Mouse (Mus musculus) MEL-GATA-1-ER (cell line): ENCODE results near the gene D930048N14Rik.
A peak's percentile ranks its signal among the peaks of the same experiment; 100 is the strongest.
"Not testable (repeated sequence)": the region's sequence is repeated elsewhere in the genome, so short reads cannot be mapped to it uniquely, and the experiment has no call there.

Experiments
- DNase-seq: peaks from one replicate; pipeline ENCODE4 v3.0.0-alpha.2; 2012; ENCODE audit warnings: low read depth; ENCODE audit errors: extremely low read depth

D930048N14Rik gene

GRCm38 (mm10) chr11:51650691-51651515 lies at the start of gene D930048N14Rik, which contains the start of gene N4bp3:
Gene D930048N14Rik, plus strand, starts transcription at chr11:51650954.
Gene N4bp3, minus strand, starts transcription at chr11:51650842.
- DNase-seq, result no peak

GRCm38 (mm10) chr11:51602253-51602652 lies 48.5 kb upstream of the D930048N14Rik start:
- DNase-seq, result no peak

- DNase-seq, result no peak
These were observed 44.9 kb upstream of the D930048N14Rik start for GRCm38 (mm10) chr11:51605602-51606446.

- peak; percentile 88 for DNase-seq
These were observed 44.2 kb upstream of the D930048N14Rik start, which contains the start of gene Hnrnpab for GRCm38 (mm10) chr11:51606447-51607095. Gene Hnrnpab, minus strand, starts transcription at chr11:51606847.

- no peak for DNase-seq
These were observed 43.5 kb upstream of the D930048N14Rik start for GRCm38 (mm10) chr11:51607096-51607738.

GRCm38 (mm10) chr11:51609266-51609909 lies 41.4 kb upstream of the D930048N14Rik start:
- peak; percentile 83 for DNase-seq

- peak; percentile 66 for DNase-seq
These were observed 40.8 kb upstream of the D930048N14Rik start for GRCm38 (mm10) chr11:51609940-51610339.

- no peak for DNase-seq
These were observed 36.5 kb upstream of the D930048N14Rik start for GRCm38 (mm10) chr11:51614256-51614655.

GRCm38 (mm10) chr11:51615129-51615528 lies 35.6 kb upstream of the D930048N14Rik start:
- no peak for DNase-seq

GRCm38 (mm10) chr11:51615601-51616000 lies 35.2 kb upstream of the D930048N14Rik start:
- DNase-seq, result no peak

GRCm38 (mm10) chr11:51616113-51616512 lies 34.6 kb upstream of the D930048N14Rik start:
- not testable (repeated sequence) for DNase-seq

- DNase-seq, result no peak
These were observed 33.1 kb upstream of the D930048N14Rik start for GRCm38 (mm10) chr11:51617693-51618092.

GRCm38 (mm10) chr11:51618894-51619408 lies 31.8 kb upstream of the D930048N14Rik start:
- no peak for DNase-seq

GRCm38 (mm10) chr11:51619409-51620060 lies 31.2 kb upstream of the D930048N14Rik start, which contains the start of gene Nhp2:
Gene Nhp2, plus strand, starts transcription at chr11:51619735.
- DNase-seq, result peak; percentile 98

GRCm38 (mm10) chr11:51620084-51620483 lies 30.7 kb upstream of the D930048N14Rik start:
- DNase-seq, result no peak

- DNase-seq, result no peak
These were observed 29.0 kb upstream of the D930048N14Rik start for GRCm38 (mm10) chr11:51621776-51622175.

- no peak for DNase-seq
These were observed 27.7 kb upstream of the D930048N14Rik start for GRCm38 (mm10) chr11:51622971-51623491.

GRCm38 (mm10) chr11:51625187-51625820 lies 25.4 kb upstream of the D930048N14Rik start:
- DNase-seq, result peak; percentile 88

- no peak for DNase-seq
These were observed 23.3 kb upstream of the D930048N14Rik start for GRCm38 (mm10) chr11:51627425-51627824.
